Mouse (Mus musculus): Measurements from ENCODE around the gene Olfr707.

DNA sequence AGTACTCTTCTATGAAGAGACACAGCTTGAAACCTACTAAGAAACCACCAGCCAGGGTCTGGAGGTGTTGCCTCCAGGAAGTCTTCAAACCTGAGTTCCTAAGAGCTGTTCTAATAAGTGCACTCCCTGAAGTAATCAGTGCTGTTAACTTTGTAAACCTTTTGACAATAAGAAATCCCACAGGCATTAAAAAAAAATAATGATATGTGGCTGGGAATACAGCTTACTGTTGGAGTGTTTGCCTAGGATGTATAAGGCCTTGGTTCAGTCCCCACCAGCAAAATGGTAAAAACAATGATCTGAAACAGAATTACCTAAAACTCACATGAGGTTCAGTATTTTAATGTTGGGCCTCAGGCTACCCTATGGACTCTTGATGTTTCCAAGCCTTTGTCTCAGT lies 31.1 kb upstream of the Olfr707 start, which contains the start of gene Olfr709-ps1:
- TF ChIP-seq CTCF (IDR thresholded peaks at IDR 0.05; ENCODE audit: low read depth, low read length) (no peak), POLR2A (IDR thresholded peaks at IDR 0.05; ENCODE audit: borderline replicate concordance, low read depth, low read length) (no peak)

Data from bone marrow macrophage, adult 2 months (primary cell).